Mouse (Mus musculus): ENCODE results near the gene Slc41a3.

GRCm38 (mm10) chr6:90659913-90660312, 55.4 kb downstream of the Slc41a3 start:
- TF ChIP-seq CTCF (IDR thresholded peaks at IDR 0.05; ENCODE audit: extremely low read depth, insufficient read depth, low read length): no peak
- TF ChIP-seq POLR2A (IDR thresholded peaks at IDR 0.05; ENCODE audit: extremely low read depth, insufficient read depth, low read length): no peak

Data from cortical plate, adult 2 months (tissue).